Mouse (Mus musculus) G1E (cell line): ENCODE data around the gene Fbp2.

ENCODE experiments used
- CTCF ChIP-seq: IDR thresholded peaks from 2 replicates; pipeline ENCODE4 v1.5.1; 2012; ENCODE audit warnings: low read depth, low read length, inconsistent platforms, mixed read lengths
- GATA1 ChIP-seq: IDR thresholded peaks from 2 replicates; pipeline ENCODE4 v1.6.1; 2012; ENCODE audit warnings: borderline replicate concordance, low read length, inconsistent platforms, mixed read lengths
- GATA2 ChIP-seq: IDR thresholded peaks from 2 replicates; pipeline ENCODE4 v1.6.1; 2012; ENCODE audit warnings: low read depth, low read length, inconsistent platforms, borderline replicate concordance
- TAL1 ChIP-seq: conservative IDR thresholded peaks from 2 replicates; pipeline ENCODE4 v1.6.1; 2012; ENCODE audit warnings: low read depth, low read length, inconsistent platforms, mixed read lengths

GRCm38 (mm10) chr13:62882856-62883255 lies 24.6 kb upstream of the Fbp2 start:
- TF ChIP-seq CTCF = no peak
- TF ChIP-seq GATA1 = no peak
- TF ChIP-seq GATA2 = no peak
- no peak for TF ChIP-seq TAL1
